Mouse (Mus musculus): Measurements from ENCODE around the gene C3.

- TF ChIP-seq CTCF (IDR thresholded peaks at IDR 0.05; ENCODE audit: insufficient read depth, low read length) (no peak), POLR2A (IDR thresholded peaks at IDR 0.05; ENCODE audit: borderline replicate concordance, extremely low read depth, low read depth, low read length) (0 out of 2 replicates have a peak, but pooled peaks have one; percentile 23)
Observed at GRCm38 (mm10) chr17:57275997-57276351, 48.0 kb upstream of the C3 start.
